Mouse (Mus musculus) splenic B cell, adult 2 months (primary cell): Measurements from ENCODE around the gene Plcb2.
A peak's percentile ranks its signal among the peaks of the same experiment; 100 is the strongest.

ENCODE experiments used
- DNase-seq: peaks from one replicate; pipeline ENCODE4 v3.0.0-alpha.2; 2011; ENCODE audit warnings: low read depth, low spot score
- H3K27me3 ChIP-seq: 2 replicates; pipeline ENCODE4 v1.6.1; 2012; ENCODE audit warnings: mild to moderate bottlenecking, low read length, moderate library complexity, mixed read lengths; ENCODE audit not compliant: control insufficient read depth, poor library complexity, insufficient read depth, severe bottlenecking
- H3K36me3 ChIP-seq: 2 replicates; pipeline ENCODE4 v1.6.1; 2012; ENCODE audit warnings: mild to moderate bottlenecking, low read length, moderate library complexity, mixed read lengths; ENCODE audit not compliant: control insufficient read depth, poor library complexity, insufficient read depth, severe bottlenecking

The Plcb2 gene

DNA sequence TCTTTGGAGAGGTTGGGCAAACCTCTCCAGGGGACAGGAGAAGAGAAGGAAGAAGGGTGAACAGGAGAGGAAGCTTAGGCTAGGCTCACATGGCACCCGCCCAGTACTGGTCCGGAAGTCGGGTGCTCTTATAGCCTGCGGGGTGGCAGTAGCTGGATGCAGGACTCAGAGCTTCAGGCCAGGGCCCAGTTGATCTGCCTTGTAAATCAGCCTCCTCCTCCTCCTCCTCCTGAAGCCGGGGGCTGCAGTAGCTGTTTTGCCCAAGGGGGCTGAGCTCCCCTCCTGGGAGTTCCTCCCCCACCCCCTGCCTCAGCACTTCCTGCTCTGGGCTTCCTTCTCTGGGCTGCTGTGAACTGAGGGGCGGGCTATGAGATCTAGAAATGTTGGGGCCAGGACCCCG is at the start of gene Plcb2:
TSS of gene Plcb2 (minus strand) at position 102 of the 400 bp plus-strand sequence.
- peak; percentile 47 for DNase-seq
- Histone ChIP-seq H3K27me3 (no peaks in the 10 kb centered on the region), H3K36me3 (no peaks in the 10 kb centered on the region; the same call in 1 of the 2 replicates)

DNA sequence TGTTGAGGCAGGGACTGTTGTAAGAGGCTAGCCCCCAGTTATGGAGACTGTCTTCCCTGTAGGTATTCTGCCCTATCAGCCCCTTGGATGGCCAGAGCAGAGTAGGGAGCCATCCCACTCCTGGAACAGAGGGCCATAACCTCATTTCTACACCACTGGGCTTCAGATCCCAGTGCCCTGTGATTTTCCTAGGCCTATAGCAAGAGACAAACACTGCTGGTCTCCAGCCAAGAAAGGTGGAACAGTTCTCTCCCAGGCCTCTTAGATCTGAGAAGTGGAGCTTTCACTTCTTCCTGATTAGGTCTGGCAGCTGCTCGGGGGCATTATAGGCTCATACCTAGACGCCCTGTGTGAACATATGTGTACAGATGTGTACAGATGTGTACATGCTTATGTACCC is 48.1 kb upstream of the Plcb2 start:
- Histone ChIP-seq H3K36me3 (no peaks in the 10 kb centered on the region), H3K27me3 (no peaks in the 10 kb centered on the region)
- no peak for DNase-seq

DNA sequence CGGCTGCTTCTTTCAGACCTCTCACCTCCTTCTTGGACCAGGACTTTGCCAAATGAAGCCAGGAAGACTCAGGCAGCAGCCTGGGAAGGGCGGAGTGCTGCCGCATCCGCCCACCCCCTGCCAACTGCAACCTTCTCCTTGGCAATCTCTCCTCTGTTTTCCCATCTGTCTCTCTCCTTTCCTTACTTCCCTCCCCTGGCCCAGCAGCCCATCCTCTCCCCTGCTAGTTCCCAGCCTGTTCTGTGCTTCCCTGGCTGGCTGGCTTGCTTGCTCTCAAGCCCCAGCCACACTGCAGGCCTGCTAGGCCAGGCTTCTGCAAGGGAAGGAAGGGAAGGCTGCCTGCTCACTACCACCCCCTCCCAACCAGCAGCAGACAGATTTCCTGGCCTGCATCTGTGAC is 47.6 kb upstream of the Plcb2 start:
- H3K36me3 ChIP-seq = no peaks in the 10 kb centered on the region
- H3K27me3 ChIP-seq = no peaks in the 10 kb centered on the region
- DNase-seq = no peak

DNA sequence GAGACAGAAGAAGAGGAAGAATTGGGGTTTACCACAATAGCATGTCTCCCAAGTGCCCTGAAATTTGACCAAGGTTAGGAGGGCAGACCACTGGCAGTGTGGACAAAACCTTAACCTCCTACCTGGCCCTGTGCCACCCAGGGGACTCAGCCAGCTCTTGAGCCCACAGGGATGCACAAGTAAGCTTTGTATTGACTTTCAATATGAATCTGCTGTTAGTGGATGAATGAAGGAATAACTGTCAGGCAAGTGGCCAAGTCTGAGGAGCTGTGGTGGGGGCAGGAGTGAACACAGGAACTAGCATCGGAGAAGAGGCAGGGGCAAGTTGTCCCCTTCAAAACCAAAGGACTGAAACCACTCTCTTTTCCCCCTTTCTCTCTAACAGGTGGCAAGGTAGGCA is 47.2 kb upstream of the Plcb2 start:
- H3K36me3 ChIP-seq = no peaks in the 10 kb centered on the region
- no peak for DNase-seq
- no peaks in the 10 kb centered on the region for H3K27me3 ChIP-seq

DNA sequence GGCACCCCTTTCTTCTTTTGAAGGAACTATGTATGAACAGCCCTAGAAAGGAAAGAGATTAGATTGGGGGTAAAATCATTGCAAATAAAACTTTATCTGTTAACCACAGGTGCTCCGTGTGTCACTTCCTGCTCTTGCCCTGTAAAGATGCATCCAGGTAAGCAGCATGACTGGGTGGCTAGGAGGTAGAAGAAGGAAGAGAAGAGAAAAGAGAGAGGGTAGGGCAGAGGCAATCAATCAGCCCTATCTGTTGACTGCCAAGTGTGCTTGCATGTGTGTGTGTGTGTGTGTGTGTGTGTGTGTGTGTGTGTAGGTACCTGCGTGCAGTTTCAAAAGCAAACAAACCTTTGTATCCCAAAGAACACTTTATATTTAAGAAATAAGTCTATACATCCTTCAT is 46.3 kb upstream of the Plcb2 start:
- DNase-seq = no peak
- no peaks in the 10 kb centered on the region for H3K27me3 ChIP-seq
- H3K36me3 ChIP-seq = no peaks in the 10 kb centered on the region

DNA sequence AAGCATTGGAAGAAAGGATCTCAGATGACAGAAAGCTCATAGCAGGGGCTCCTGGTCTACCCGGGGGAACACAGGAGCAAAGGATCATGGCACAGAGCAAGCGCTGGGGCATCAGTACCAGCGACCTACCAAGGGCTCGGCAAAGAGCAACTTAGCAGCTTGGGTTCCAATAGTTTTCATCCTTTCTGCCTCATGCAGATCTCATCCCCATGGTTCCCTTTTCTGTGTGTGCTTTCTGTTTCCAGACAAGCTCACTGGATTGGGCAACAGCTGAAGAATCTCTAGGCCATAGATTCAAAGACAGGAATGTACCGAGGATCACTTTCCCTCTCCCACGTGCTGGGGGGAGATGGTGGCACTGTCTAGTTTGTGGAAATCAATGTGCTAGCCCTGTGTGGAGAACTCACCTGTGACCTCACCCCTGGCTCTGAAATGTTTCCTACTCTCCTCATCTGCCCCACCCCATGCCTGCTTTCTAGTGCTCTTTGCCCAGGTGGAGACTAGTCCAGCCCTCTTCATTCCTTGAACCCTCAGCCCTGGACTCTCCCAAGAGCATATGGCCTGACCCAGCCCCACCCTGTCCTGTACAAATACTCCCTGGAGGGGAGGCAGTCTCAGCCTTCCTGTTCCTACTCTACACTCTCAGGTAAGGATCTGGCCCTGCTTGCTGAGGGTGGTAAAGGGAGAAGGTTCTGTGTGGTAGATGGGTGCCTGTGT is 44.1 kb upstream of the Plcb2 start, which contains the start of gene Phgr1:
TSS of gene Phgr1 (plus strand) at position 612 of the 717 bp plus-strand sequence.
- Histone ChIP-seq H3K36me3 (no peaks in the 10 kb centered on the region), H3K27me3 (no peaks in the 10 kb centered on the region)
- DNase-seq = no peak

DNA sequence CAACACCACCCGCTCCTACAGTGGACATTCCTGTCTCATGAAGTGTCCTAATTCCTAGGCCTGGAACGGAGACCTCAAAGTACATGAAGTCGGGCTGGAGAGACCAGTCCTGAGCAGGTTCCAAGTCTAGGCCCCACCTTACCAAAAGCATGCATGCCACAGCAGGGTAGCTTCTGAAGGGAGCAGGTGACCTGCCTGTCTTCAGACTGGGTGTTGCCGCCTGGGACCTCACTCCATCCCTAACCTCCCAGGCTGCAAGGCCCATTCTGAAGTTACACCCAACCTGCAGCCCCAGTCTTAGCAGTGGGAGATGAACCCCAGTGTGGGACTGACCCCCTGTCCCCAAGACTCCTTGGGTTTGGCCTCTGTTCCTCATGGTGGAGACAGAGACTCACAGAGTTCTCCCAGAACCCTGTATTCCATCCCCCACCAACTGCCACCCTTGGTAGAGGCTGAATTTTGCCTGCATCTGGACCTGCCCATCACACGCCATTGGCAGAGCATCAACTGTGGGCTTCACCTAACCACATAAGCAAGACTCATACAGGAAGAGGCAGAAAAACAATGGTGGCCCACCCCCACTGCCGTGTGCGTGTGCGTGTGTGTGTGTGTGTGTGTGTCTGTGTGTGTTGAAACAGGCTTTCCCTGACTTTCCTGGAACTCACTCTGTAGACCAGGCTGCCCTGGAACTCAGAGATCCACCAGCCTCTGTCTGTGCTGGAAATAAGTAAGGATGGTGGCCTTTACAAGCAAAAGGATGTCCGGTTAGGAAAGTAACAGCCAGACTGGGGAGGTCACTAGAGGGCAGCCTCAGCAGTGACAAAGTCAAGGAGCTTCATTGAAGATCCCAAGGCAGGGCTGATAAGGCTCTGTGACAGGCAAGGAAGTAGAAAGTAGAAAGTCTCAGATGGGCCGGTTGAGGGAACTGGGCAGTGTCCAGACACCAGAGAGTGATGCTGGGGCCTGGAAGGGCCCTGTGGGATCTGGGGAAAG is 38.1 kb upstream of the Plcb2 start:
- DNase-seq = no peak
- Histone ChIP-seq H3K27me3 (no peaks in the 10 kb centered on the region), H3K36me3 (no peaks in the 10 kb centered on the region)

DNA sequence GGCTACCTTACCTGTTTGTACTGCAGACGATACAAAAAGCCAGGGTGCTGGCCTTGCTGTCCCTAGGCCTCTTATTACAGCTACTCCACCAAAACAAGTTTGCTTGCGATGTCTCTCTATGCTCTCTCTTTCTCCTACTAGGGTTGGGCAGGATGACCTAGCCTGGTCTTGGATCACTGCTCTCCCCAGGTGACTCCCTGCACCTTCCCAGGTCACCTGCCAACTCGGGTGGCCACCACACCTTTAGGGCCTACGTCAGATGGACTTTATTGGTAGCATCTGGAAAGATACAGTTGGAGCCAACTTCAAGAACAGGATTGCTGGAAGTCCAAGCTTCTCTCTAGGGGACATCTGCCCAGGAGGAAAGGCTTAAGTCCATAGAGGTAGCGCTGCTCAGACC is 36.6 kb upstream of the Plcb2 start:
- no peaks in the 10 kb centered on the region for H3K36me3 ChIP-seq
- H3K27me3 ChIP-seq = no peaks in the 10 kb centered on the region
- DNase-seq = no peak

DNA sequence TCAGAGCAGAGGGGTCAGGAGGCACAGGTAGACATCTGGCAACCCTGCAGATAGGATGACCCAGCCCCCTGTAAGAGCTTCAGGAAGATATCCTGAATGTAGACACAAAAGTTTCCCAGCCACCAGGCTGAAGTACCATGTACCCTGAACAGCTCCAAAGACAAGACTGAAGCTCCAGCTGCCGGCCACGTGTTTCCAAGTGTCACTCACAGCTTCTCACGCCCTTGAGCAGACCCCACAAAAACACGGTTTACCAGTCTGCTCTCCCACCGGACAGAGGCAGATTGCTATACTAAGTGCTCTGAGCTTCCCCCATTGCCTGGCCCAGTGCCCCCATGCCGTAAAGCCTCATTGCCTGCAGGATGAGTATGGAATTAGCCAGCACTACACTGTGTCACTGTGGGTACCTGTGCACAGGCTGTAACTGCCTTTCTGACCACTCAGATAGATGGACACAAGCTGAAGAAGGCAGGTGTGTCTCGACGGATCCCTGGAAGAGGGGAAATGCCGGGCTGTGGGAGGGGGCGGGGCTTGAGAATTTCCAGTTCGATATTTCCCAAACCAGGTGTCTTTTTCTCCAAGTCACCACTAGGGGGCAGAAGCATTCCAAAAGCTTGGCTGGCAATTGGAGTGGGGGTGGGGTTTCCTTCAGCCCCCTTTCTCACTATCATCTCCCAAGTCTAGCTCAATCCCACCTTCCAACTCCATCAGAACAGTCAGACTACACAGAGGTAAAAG is 36.0 kb upstream of the Plcb2 start:
- DNase-seq = peak; percentile 68

DNA sequence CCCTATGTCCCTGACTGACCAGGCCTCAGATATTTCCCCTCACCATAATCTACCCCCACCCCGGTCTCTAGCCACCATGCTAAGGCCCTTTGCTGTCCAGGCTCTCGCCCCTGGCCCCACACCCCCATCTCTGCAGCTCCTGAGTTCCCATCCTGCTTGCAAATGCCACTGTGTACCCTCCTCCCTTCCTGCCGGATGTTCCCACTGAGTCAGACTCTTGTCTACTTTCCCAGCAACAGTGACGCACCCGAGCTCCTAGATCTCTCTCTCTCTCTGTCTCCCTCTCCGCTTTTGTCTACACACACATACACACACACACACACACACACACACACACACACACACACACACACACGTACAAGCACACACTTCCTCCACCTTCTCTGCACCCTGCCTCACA is 35.2 kb upstream of the Plcb2 start:
- no peaks in the 10 kb centered on the region for H3K36me3 ChIP-seq
- no peak for DNase-seq
- no peaks in the 10 kb centered on the region for H3K27me3 ChIP-seq

More for the DNA sequence above, 36.0 kb upstream of the Plcb2 start:
- Histone ChIP-seq H3K27me3 (no peaks in the 10 kb centered on the region), H3K36me3 (no peaks in the 10 kb centered on the region)

DNA sequence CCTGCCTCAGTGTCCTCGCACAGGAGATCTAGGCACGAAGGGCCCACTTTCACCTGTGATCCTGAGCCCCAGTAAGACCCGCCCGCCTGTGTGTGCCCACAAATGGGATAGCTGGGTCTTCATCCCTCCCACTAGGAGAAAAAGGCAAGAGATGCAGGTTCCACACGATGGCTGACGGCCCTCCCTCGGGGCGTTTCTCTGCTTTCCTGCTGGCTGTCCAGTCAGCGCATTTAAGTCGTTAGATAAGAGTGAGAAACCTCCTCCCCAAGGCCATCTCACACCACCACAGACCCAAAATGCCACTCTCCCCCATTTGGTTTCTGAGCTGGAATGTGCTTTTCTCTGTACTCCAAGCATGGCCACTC is 34.5 kb upstream of the Plcb2 start:
- Histone ChIP-seq H3K36me3 (no peaks in the 10 kb centered on the region), H3K27me3 (no peaks in the 10 kb centered on the region)
- no peak for DNase-seq

DNA sequence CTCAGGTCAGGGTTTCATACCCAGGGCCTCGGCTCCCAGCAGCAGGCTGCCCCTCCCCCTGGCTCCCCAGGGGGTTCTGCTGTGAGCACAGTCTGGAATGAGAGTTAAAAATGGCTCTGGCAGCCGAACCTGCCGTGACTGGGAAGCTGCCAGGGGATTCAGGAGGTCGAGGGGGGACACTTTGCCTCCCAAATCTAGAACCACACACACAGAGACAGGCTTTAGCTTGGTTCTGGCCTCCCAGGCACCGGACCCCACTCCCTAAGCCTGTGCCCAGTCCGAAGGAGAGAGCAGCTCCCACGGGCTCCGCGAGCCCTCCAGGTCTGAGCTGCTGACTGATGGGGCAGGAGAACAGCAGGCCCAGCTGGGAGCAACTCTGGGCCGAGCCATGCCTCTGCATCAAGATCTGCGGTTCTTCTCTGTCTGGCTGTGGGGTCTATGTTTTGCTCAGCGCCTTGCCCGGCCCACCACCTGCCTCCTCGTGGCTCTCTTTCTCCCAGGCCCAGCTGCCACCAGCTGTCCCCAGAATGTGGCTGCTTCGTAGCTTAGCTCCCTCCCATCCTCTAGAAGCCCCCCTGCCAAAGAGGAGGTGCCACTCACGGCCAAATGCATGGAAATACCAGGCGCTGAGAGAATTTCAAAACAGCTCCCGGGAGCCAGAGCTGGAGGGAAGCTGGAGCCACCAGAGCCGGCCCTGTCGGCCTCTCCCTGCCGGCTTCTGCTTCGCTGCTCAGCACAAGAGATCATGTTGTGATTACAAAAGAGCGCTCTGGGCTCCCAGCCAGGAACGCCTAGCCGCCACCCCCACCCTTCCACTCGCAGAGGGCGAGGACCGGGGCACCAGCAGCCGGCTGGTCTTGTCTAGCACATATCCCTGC is 33.9 kb upstream of the Plcb2 start, which contains the start of gene Ccdc9b:
TSS of gene Ccdc9b (minus strand) at position 756 of the 878 bp plus-strand sequence.
- Histone ChIP-seq H3K27me3 (no peaks in the 10 kb centered on the region), H3K36me3 (no peaks in the 10 kb centered on the region)
- DNase-seq = no peak

DNA sequence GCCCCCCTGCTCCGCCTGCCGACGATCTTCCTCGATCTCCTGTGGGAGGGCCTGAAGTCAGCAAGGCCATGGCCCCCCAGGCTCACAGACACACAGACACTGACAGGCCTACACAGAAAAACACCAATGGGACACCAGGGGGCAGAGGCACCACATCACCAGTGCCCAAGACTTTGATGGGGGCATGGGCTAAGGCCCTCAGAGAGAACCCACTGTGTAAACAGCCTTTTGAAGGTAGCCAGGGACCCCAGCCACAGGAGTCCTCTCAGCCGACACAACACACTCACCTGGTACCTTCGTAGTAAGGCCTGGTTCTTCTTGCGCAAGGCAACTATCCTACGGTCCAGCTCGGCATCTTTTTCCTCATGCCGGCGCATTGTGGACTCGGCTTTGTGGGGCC is 33.1 kb upstream of the Plcb2 start:
- Histone ChIP-seq H3K36me3 (no peaks in the 10 kb centered on the region), H3K27me3 (no peaks in the 10 kb centered on the region)
- DNase-seq = no peak
